Mouse (Mus musculus) C2C12 (cell line): Measurements from ENCODE around the gene Gm45837.

Source experiments
- CTCF ChIP-seq: IDR thresholded peaks from one replicate; pipeline ENCODE4 v1.5.1; 2011; ENCODE audit not compliant: control insufficient read depth, insufficient read depth, insufficient read length
- MAX ChIP-seq: IDR thresholded peaks from one replicate; pipeline ENCODE4 v1.6.1; 2011; ENCODE audit warnings: mild to moderate bottlenecking, control low read depth
- MYOD1 ChIP-seq: IDR thresholded peaks from one replicate; pipeline ENCODE4 v1.6.1; 2011; ENCODE audit warnings: low read depth; ENCODE audit not compliant: control insufficient read depth, insufficient read length

DNA sequence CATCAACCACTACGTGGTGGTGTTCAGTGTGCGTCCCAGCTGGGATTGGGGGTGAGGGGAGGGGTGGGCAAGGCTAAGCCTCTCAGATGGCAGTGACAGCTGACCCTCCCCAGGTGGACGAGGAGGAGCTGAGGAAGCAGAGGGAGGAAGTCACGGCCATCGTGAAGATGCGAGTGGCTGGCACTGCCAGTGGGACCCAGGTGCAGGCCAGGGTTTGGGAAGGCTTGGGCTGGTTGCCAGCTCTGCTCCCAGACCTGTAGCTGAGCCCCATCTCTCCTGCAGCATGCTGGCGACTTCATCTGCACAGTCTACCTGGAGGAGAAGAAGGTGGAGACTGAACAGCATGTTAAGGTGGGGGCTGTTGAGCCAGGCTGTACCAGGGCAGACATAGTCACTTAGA, 9.2 kb upstream of the Gm45837 start:
- TF ChIP-seq CTCF (no peak), MYOD1 (no peak), MAX (no peak)
